Mouse (Mus musculus) bone marrow, adult 2 months (tissue): Measurements from ENCODE around the gene Kcnk3.

Experiments
- CTCF ChIP-seq: fragments of 200-500 bp; IDR thresholded peaks from 2 replicates; pipeline ENCODE4 v1.5.1; 2011; ENCODE audit warnings: low read length, control low read depth; ENCODE audit not compliant: control insufficient read depth, insufficient read depth
- POLR2A ChIP-seq: fragments of 200-500 bp; IDR thresholded peaks from 2 replicates; pipeline ENCODE4 v1.6.1; 2011; ENCODE audit warnings: low read depth, mild to moderate bottlenecking, control low read depth, low read length, borderline replicate concordance; ENCODE audit not compliant: control insufficient read depth

- TF ChIP-seq POLR2A (no peak), CTCF (no peak)
Observed at GRCm38 (mm10) chr5:30545698-30546097, 42.3 kb upstream of the Kcnk3 start, which contains the start of gene Cib4.
